Mouse (Mus musculus): Measurements from ENCODE around the gene Cubn.

Cubn gene

GRCm38 (mm10) chr2:13357885-13358552, 133.6 kb downstream of the Cubn start:
- DNase-seq (ENCODE audit: low read depth, low spot score): no peak

- DNase-seq (ENCODE audit: low read depth, low spot score): no peak
Measured at GRCm38 (mm10) chr2:13352775-13353174, 138.8 kb downstream of the Cubn start.

GRCm38 (mm10) chr2:13352112-13352728, 139.4 kb downstream of the Cubn start:
- DNase-seq (ENCODE audit: low read depth, low spot score): no peak

- no peak for DNase-seq (ENCODE audit: low read depth, low spot score)
Measured at GRCm38 (mm10) chr2:13342325-13342926, 149.2 kb downstream of the Cubn start.

GRCm38 (mm10) chr2:13335446-13335845, 156.2 kb downstream of the Cubn start:
- no peak for DNase-seq (ENCODE audit: low read depth, low spot score)

- DNase-seq (ENCODE audit: low read depth, low spot score): no peak
Measured at GRCm38 (mm10) chr2:13329754-13330417, 161.7 kb downstream of the Cubn start.

GRCm38 (mm10) chr2:13303376-13303775, 188.2 kb downstream of the Cubn start:
- DNase-seq (ENCODE audit: low read depth, low spot score): no peak

- DNase-seq (ENCODE audit: low read depth, low spot score): peak; percentile 48
Measured at GRCm38 (mm10) chr2:13299031-13299430, 192.6 kb downstream of the Cubn start.

GRCm38 (mm10) chr2:13297733-13298132, 193.9 kb downstream of the Cubn start:
- no peak for DNase-seq (ENCODE audit: low read depth, low spot score)

- DNase-seq (ENCODE audit: low read depth, low spot score): peak; percentile 24
Measured at GRCm38 (mm10) chr2:13290661-13291060, 201.0 kb downstream of the Cubn start.

GRCm38 (mm10) chr2:13290070-13290469, 201.5 kb downstream of the Cubn start:
- DNase-seq (ENCODE audit: low read depth, low spot score): no peak

- peak; percentile 16 for DNase-seq (ENCODE audit: low read depth, low spot score)
Measured at GRCm38 (mm10) chr2:13278114-13278862, 213.3 kb downstream of the Cubn start.

- DNase-seq (ENCODE audit: low read depth, low spot score): peak; percentile 72
Measured at GRCm38 (mm10) chr2:13275874-13276273, 215.7 kb downstream of the Cubn start.

- DNase-seq (ENCODE audit: low read depth, low spot score): peak; percentile 100
Measured at GRCm38 (mm10) chr2:13271165-13271957, 220.3 kb downstream of the Cubn start, which contains the start of gene Rsu1. TSS of gene Rsu1 (minus strand) at chr2:13271415.

- DNase-seq (ENCODE audit: low read depth, low spot score): peak; percentile 22
Measured at GRCm38 (mm10) chr2:13270736-13271135, 220.9 kb downstream of the Cubn start.

GRCm38 (mm10) chr2:13268681-13269293, 222.8 kb downstream of the Cubn start:
- no peak for DNase-seq (ENCODE audit: low read depth, low spot score)

GRCm38 (mm10) chr2:13264875-13265274, 226.7 kb downstream of the Cubn start:
- DNase-seq (ENCODE audit: low read depth, low spot score): peak; percentile 64

GRCm38 (mm10) chr2:13263150-13263549, 228.5 kb downstream of the Cubn start:
- DNase-seq (ENCODE audit: low read depth, low spot score): no peak

GRCm38 (mm10) chr2:13258606-13259005, 233.0 kb downstream of the Cubn start:
- DNase-seq (ENCODE audit: low read depth, low spot score): peak; percentile 25

- DNase-seq (ENCODE audit: low read depth, low spot score): no peak
Measured at GRCm38 (mm10) chr2:13240711-13241110, 250.9 kb downstream of the Cubn start.

Data from ES-CJ7 (cell line).